Mouse (Mus musculus) ES-E14 (cell line): Measurements from ENCODE around the gene Atp2c2. TPM values are rescaled to one million over a fixed set of nuclear protein-coding genes. Genes with fewer than 3 reads are reported as not detected.

Experiments
- DNase-seq: peaks from one replicate; pipeline ENCODE4 v3.0.0-alpha.2; 2013; ENCODE audit warnings: low read depth, low spot score
- H3K27ac ChIP-seq: 2 replicates; pipeline ENCODE4 v1.5.1; 2012; ENCODE audit warnings: low read depth, mild to moderate bottlenecking, low read length, moderate library complexity, mixed read lengths; ENCODE audit not compliant: poor library complexity, insufficient read depth, severe bottlenecking
- H3K36me3 ChIP-seq: 2 replicates; pipeline ENCODE4 v1.6.1; 2012; ENCODE audit warnings: mild to moderate bottlenecking, low read length, moderate library complexity, mixed read lengths; ENCODE audit not compliant: control insufficient read depth, poor library complexity, insufficient read depth, severe bottlenecking
- H3K4me1 ChIP-seq, 2 experiments: fragments of 150-350 bp in 1 of 2; sonication (generic) in 1 of 2; 2 replicates each; pipeline ENCODE4 v1.6.1; 2012; ENCODE audit warnings: low read length in 2 of 2, mild to moderate bottlenecking in 1 of 2, mixed read lengths in 1 of 2; ENCODE audit not compliant: control insufficient read depth in 2 of 2, insufficient read depth in 2 of 2, poor library complexity in 1 of 2
- H3K4me3 ChIP-seq, 2 experiments: fragments of 150-350 bp in 1 of 2; sonication (generic) in 1 of 2; 2 replicates each; pipeline ENCODE4 v1.5.1; 2012; ENCODE audit warnings: low read length in 2 of 2, low read depth in 1 of 2, mild to moderate bottlenecking in 1 of 2, mixed read lengths in 1 of 2; ENCODE audit not compliant: insufficient read depth in 1 of 2, poor library complexity in 1 of 2, severe bottlenecking in 1 of 2
- H3K9ac ChIP-seq: 2 replicates; pipeline ENCODE4 v1.6.1; 2012; ENCODE audit warnings: low read depth, mild to moderate bottlenecking, low read length, mixed read lengths; ENCODE audit not compliant: poor library complexity, insufficient read depth, severe bottlenecking
- H3K9me3 ChIP-seq: fragments of 150-350 bp; sonication (generic); 2 replicates; pipeline ENCODE4 v1.6.1; 2012; ENCODE audit warnings: low read depth, mild to moderate bottlenecking, low read length; ENCODE audit not compliant: control insufficient read depth, insufficient read depth
- CHD2 ChIP-seq: IDR thresholded peaks from 2 replicates; pipeline ENCODE4 v1.6.1; 2014; ENCODE audit warnings: mild to moderate bottlenecking, low read depth, low read length, inconsistent platforms
- HCFC1 ChIP-seq: IDR thresholded peaks from 2 replicates; pipeline ENCODE4 v1.6.1; 2012; ENCODE audit warnings: low read length, inconsistent platforms, borderline replicate concordance; ENCODE audit not compliant: insufficient read depth
- MAFK ChIP-seq: IDR thresholded peaks from 2 replicates; pipeline ENCODE4 v1.6.1; 2014; ENCODE audit warnings: mild to moderate bottlenecking, low read depth, low read length, inconsistent platforms; ENCODE audit not compliant: insufficient read depth
- ZC3H11A ChIP-seq: IDR thresholded peaks from 2 replicates; pipeline ENCODE4 v1.6.1; 2012; ENCODE audit warnings: low read depth, mild to moderate bottlenecking, inconsistent platforms, low read length, borderline replicate concordance
- ZNF384 ChIP-seq: IDR thresholded peaks from 2 replicates; pipeline ENCODE4 v1.6.1; 2012; ENCODE audit warnings: low read depth, low read length, inconsistent platforms
- in situ Hi-C, 2 experiments: fragments of 600-800 bp; cut with MboI; formaldehyde crosslinking; loops; one replicate each; pipeline ENCODE4 v1.15.1; 2025; ENCODE audit warnings: low sequenced_read_pairs in 2 of 2, inconsistent platforms in 1 of 2; ENCODE audit not compliant: unreplicated experiment in 2 of 2
- total RNA-seq: library from RNA; depleted of rRNA; stranded (reverse); fragments of 300-350 nt; gene quantifications from 2 replicates; pipeline ENCODE4 v1.2.3, GENCODE M21; 2012

Gene Atp2c2
- total RNA-seq, 1 experiment: 0.80 TPM

DNA sequence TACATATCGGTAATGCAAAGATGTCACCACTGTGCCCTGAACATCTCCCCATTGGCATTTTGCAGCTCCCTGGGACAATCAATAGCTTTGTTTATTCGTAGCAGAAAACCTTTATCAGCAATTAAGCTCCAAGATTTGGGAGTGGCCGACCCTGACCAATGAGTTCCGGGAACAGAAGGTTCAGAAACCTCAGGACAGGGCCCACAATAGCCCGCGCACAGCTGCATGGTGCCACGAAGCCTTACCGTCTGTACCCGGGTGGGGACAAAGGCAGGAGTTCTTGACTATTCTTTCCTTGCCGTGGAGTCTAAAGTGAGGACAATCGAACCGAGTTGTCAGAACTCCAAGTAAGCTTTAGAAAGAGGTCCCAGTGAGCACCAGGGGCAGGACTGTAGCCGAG lies 32.3 kb downstream of the Atp2c2 start:
- in situ Hi-C loops: no loop called here
- Histone ChIP-seq H3K4me3 (no peak overlapping the region), H3K27ac (no peak overlapping the region), H3K36me3 (no peaks in the 10 kb centered on the region), H3K4me1 (peaks cover 0 to 3% of the 10 kb centered on the region in 2 experiments; a peak in 1 of 4 replicates), H3K9ac (no peak overlapping the region), H3K9me3 (no peaks in the 10 kb centered on the region)
- TF ChIP-seq MAFK (no peak), CHD2 (no peak), HCFC1 (no peak), ZNF384 (no peak), ZC3H11A (no peak)
- DNase-seq: no peak

GRCm38 (mm10) chr8:119736348-119736917 lies 36.6 kb downstream of the Atp2c2 start:
- DNase-seq: no peak
- Histone ChIP-seq H3K36me3 (no peaks in the 10 kb centered on the region), H3K9ac (no peak overlapping the region), H3K9me3 (no peaks in the 10 kb centered on the region), H3K4me3 (no peak overlapping the region), H3K27ac (no peak overlapping the region), H3K4me1 (peaks cover 0 to 6% of the 10 kb centered on the region in 2 experiments; a peak in 1 of 4 replicates)
- no peak for TF ChIP-seq ZC3H11A
- TF ChIP-seq ZNF384: no peak
- no peak for TF ChIP-seq MAFK
- no peak for TF ChIP-seq CHD2
- TF ChIP-seq HCFC1: no peak
- in situ Hi-C loops: no loop called here

GRCm38 (mm10) chr8:119737093-119737900 lies 37.5 kb downstream of the Atp2c2 start:
- in situ Hi-C loops: no loop called here
- Histone ChIP-seq H3K4me3 (no peak overlapping the region), H3K4me1 (peaks cover 0 to 6% of the 10 kb centered on the region in 2 experiments; a peak in 1 of 4 replicates), H3K27ac (no peak overlapping the region), H3K9ac (no peak overlapping the region), H3K9me3 (no peaks in the 10 kb centered on the region), H3K36me3 (no peaks in the 10 kb centered on the region)
- TF ChIP-seq CHD2 (no peak), ZC3H11A (no peak), ZNF384 (no peak), HCFC1 (no peak), MAFK (no peak)
- no peak for DNase-seq

GRCm38 (mm10) chr8:119738129-119738907 lies 38.5 kb downstream of the Atp2c2 start:
- H3K9me3 ChIP-seq: no peaks in the 10 kb centered on the region
- H3K4me1 ChIP-seq: peaks cover 0 to 6% of the 10 kb centered on the region in 2 experiments; a peak in 1 of 4 replicates
- no peak overlapping the region for H3K9ac ChIP-seq
- no peak overlapping the region for H3K4me3 ChIP-seq
- DNase-seq: no peak
- TF ChIP-seq HCFC1: no peak
- TF ChIP-seq ZNF384: no peak
- no peak for TF ChIP-seq MAFK
- no peak for TF ChIP-seq CHD2
- no peak for TF ChIP-seq ZC3H11A
- no peaks in the 10 kb centered on the region for H3K36me3 ChIP-seq
- in situ Hi-C loops: no loop called here
- H3K27ac ChIP-seq: no peak overlapping the region
